Mouse (Mus musculus): ENCODE measurements around the gene Chtf18. TPM values are rescaled to one million over a fixed set of nuclear protein-coding genes. Genes with fewer than 3 reads are reported as not detected.

The Chtf18 gene
- total RNA-seq, 2 experiments from 2014 or later, result 0.73 to 1.6 TPM

Small RNA genes lying within 50 kb of the gene (microRNA-seq; reads per million reads assigned to microRNA genes)
- gene Gm25083, result 0 reads per million in 2 experiments

Other genes with a start within 250 kb of the Chtf18 start
- under 1 TPM in 1 of 2 experiments, not detected in 1; 0.23 TPM for gene Sstr5, start 230.1 kb downstream of the Chtf18 start, total RNA-seq (2021)
- gene Sox8, start 156.7 kb downstream of the Chtf18 start, total RNA-seq (2021), result 10 to 100 TPM; 55.1 to 57.5 TPM
- gene Lmf1, start 148.3 kb downstream of the Chtf18 start, total RNA-seq (2021), result 10 to 100 TPM; 28.3 to 28.8 TPM
- gene Gng13, start 10.2 kb downstream of the Chtf18 start, total RNA-seq (2021), result 100 to 1,000 TPM; 111 to 127 TPM
- gene Rpusd1, start 251 bp upstream of the Chtf18 start, total RNA-seq (2021), result 10 to 100 TPM; 50.0 to 52.5 TPM
- under 1 TPM in 1 of 2 experiments, not detected in 1; 0.12 TPM for gene Mslnl, start 8.6 kb upstream of the Chtf18 start, total RNA-seq (2021)
- under 1 TPM; 0.66 to 0.77 TPM for gene Msln, start 27.0 kb upstream of the Chtf18 start, total RNA-seq (2021)
- 10 to 100 TPM; 35.1 to 37.5 TPM for gene Narfl, start 46.4 kb upstream of the Chtf18 start, total RNA-seq (2021)
- 100 to 1,000 TPM in 1 of 2 experiments, 10 to 100 TPM in 1; 98.1 to 107 TPM for gene Haghl, start 58.3 kb upstream of the Chtf18 start, total RNA-seq (2021)
- gene Ccdc78, start 59.2 kb upstream of the Chtf18 start, total RNA-seq (2021), result under 1 TPM; 0.20 to 0.25 TPM
- 10 to 100 TPM; 80.7 to 93.1 TPM for gene Fam173a, start 65.5 kb upstream of the Chtf18 start, total RNA-seq (2021)
- gene AC134908.4, start 68.2 kb upstream of the Chtf18 start, total RNA-seq (2021), result under 1 TPM in 1 of 2 experiments, not detected in 1; 0.81 TPM
- gene Metrn, start 69.7 kb upstream of the Chtf18 start, total RNA-seq (2021), result 10 to 100 TPM; 73.2 to 85.6 TPM
- gene Fbxl16, start 81.7 kb upstream of the Chtf18 start, total RNA-seq (2021), result 100 to 1,000 TPM; 643 to 644 TPM
- gene Wdr24, start 96.2 kb upstream of the Chtf18 start, total RNA-seq (2021), result 10 to 100 TPM; 25.4 to 27.3 TPM
- 10 to 100 TPM; 58.1 to 61.0 TPM for gene Jmjd8, start 101.4 kb upstream of the Chtf18 start, total RNA-seq (2021)
- 100 to 1,000 TPM; 163 to 164 TPM for gene Stub1, start 106.0 kb upstream of the Chtf18 start, total RNA-seq (2021)
- 10 to 100 TPM; 47.9 to 49.0 TPM for gene Rhbdl1, start 109.9 kb upstream of the Chtf18 start, total RNA-seq (2021)
- gene Gm20683, start 114.3 kb upstream of the Chtf18 start, total RNA-seq (2021), result 10 to 100 TPM; 29.0 to 30.4 TPM
- gene Rhot2, start 117.4 kb upstream of the Chtf18 start, total RNA-seq (2021), result 100 to 1,000 TPM; 102 to 103 TPM
- 10 to 100 TPM; 19.2 to 26.2 TPM for gene Wdr90, start 134.1 kb upstream of the Chtf18 start, total RNA-seq (2021)
- 10 to 100 TPM; 25.4 to 28.9 TPM for gene Mcrip2, start 141.3 kb upstream of the Chtf18 start, total RNA-seq (2021)
- gene Mettl26, start 147.7 kb upstream of the Chtf18 start, total RNA-seq (2021), result 10 to 100 TPM; 36.3 to 37.7 TPM
- gene Wfikkn1, start 153.4 kb upstream of the Chtf18 start, total RNA-seq (2021), result 1 to 10 TPM; 1.8 to 2.4 TPM
- 10 to 100 TPM; 49.6 to 55.5 TPM for gene Rab40c, start 192.3 kb upstream of the Chtf18 start, total RNA-seq (2021)
- gene Pigq, start 217.5 kb upstream of the Chtf18 start, total RNA-seq (2021), result 100 to 1,000 TPM; 125 to 129 TPM
- under 1 TPM; 0.17 to 0.61 TPM for gene Nhlrc4, start 217.5 kb upstream of the Chtf18 start, total RNA-seq (2021)
- gene A930017K11Rik, start 225.1 kb upstream of the Chtf18 start, total RNA-seq (2021), result under 1 TPM; 0.95 to 0.96 TPM

All from layer of hippocampus, postnatal 36 days (tissue).